Mouse (Mus musculus): ENCODE measurements around the gene Zfp146.

GRCm38 (mm10) chr7:30194101-30194831 lies 24.7 kb upstream of the Zfp146 start:
- no peak for TF ChIP-seq POLR2A (IDR thresholded peaks at IDR 0.05; ENCODE audit: borderline replicate concordance, low read depth, low read length)
- no peak for TF ChIP-seq CTCF (IDR thresholded peaks at IDR 0.05; ENCODE audit: low read depth, low read length)

Measured in bone marrow macrophage, adult 2 months (primary cell).